Mouse (Mus musculus) megakaryocyte, embryonic 14.5 days (primary cell): ENCODE measurements around the gene Gpat3.

ENCODE experiments used
- FLI1 ChIP-seq: IDR thresholded peaks from 2 replicates; pipeline ENCODE4 v1.6.1; 2012; ENCODE audit warnings: low read length, inconsistent platforms, mixed read lengths
- GATA1 ChIP-seq: IDR thresholded peaks from 3 replicates; pipeline ENCODE4 v1.6.1; 2012; ENCODE audit warnings: mixed read lengths, low read length, inconsistent platforms, borderline replicate concordance

- TF ChIP-seq GATA1 (no peak), FLI1 (no peak)
These were observed 84.2 kb downstream of the Gpat3 start for GRCm38 (mm10) chr5:100929698-100930097.
